Mouse (Mus musculus) E14TG2a.4 (cell line): ENCODE measurements around the gene Ube4b.

Experiments
- CTCF ChIP-seq: conservative IDR thresholded peaks from 2 replicates; pipeline ENCODE4 v1.5.1; 2014; ENCODE audit warnings: low read length
- POU5F1 ChIP-seq: IDR thresholded peaks from 2 replicates; pipeline ENCODE4 v1.6.1; 2014; ENCODE audit warnings: low read length, borderline replicate concordance

- TF ChIP-seq POU5F1 (no peak), CTCF (no peak)
Measured at GRCm38 (mm10) chr4:149340680-149341079, 85.9 kb downstream of the Ube4b start.
